Mouse (Mus musculus) 3134 (cell line): ENCODE measurements around the gene Chmp1a.

ENCODE experiments used
- DNase-seq: peaks from one replicate; pipeline ENCODE4 v3.0.0-alpha.2; 2011; ENCODE audit warnings: low spot score; ENCODE audit not compliant: insufficient read length; ENCODE audit errors: extremely low read depth

The Chmp1a gene

GRCm38 (mm10) chr8:123157888-123158465, 54.6 kb downstream of the Chmp1a start, which contains the start of gene Sult5a1:
TSS of gene Sult5a1 (minus strand) at chr8:123158315.
- no peak for DNase-seq

GRCm38 (mm10) chr8:123156070-123156773, 56.3 kb downstream of the Chmp1a start:
- DNase-seq, result no peak

- no peak for DNase-seq
Observed at GRCm38 (mm10) chr8:123155177-123155576, 57.4 kb downstream of the Chmp1a start.
